Mouse (Mus musculus): Measurements from ENCODE around the gene Gclc. TPM values are rescaled to one million over a fixed set of nuclear protein-coding genes. Genes with fewer than 3 reads are reported as not detected.

Gene Gclc
- total and polyA plus RNA-seq, 3 experiments, result 20.4 to 84.8 (median 35.7) TPM

GRCm38 (mm10) chr9:77770909-77771308 is 16.6 kb downstream of the Gclc start:
- Histone ChIP-seq H3K9me3 (replicated peaks; ENCODE audit: low read length) (no peaks in the 10 kb centered on the region), H3K36me3 (replicated peaks in 1 of 2; ENCODE audit: control insufficient read depth in 1 of 2, insufficient read depth in 1 of 2, low read length in 1 of 2) (peaks cover 16 to 83% of the 10 kb centered on the region in 2 experiments), H3K4me2 (ENCODE audit: insufficient read depth, low read depth, poor library complexity, severe bottlenecking) (no peak overlapping the region), H3K79me2 (replicated peaks; ENCODE audit: control insufficient read depth, extremely low read depth, insufficient read depth, poor library complexity, severe bottlenecking) (0 out of 2 replicates have a peak, but pooled peaks cover 3% of the 10 kb centered on the region), H3K4me1 (ENCODE audit: control insufficient read depth in 1 of 2, insufficient read depth in 2 of 2) (no peaks in the 10 kb centered on the region), H3K9ac (ENCODE audit: insufficient read depth, low read depth) (no peak overlapping the region), H3K27ac (ENCODE audit: insufficient read depth, low read depth) (no peak overlapping the region), H3K27me3 (replicated peaks) (no peaks in the 10 kb centered on the region), H3K4me3 (replicated peaks in 1 of 3; ENCODE audit: low read depth in 2 of 3, low read length in 2 of 3, poor library complexity in 1 of 3) (no peak overlapping the region)
- dilution Hi-C loops (cut with MboI; ENCODE audit: extremely low pct_ligation_motif_present, extremely low pct_unique_long_range_greater_than_20kb, low sequenced_read_pairs), result no loop called here
- in situ Hi-C loops (cut with MboI; ENCODE audit: low pct_ligation_motif_present, low pct_unique_long_range_greater_than_20kb, low sequenced_read_pairs), result loop anchor here (10.0 kb wide), 1 partner anchor 76 kb away; no protein-coding TSS in a partner anchor
- DNase-seq (ENCODE audit: extremely low read depth), result no peak
- TF ChIP-seq MAX (IDR thresholded peaks at IDR 0.05; ENCODE audit: low read length), result no peak
- TF ChIP-seq ZNF384 (IDR thresholded peaks at IDR 0.05; ENCODE audit: low read depth, low read length), result no peak
- TF ChIP-seq CTCF (conservative IDR thresholded peaks at IDR 0.05 in 1 of 2, IDR thresholded peaks at IDR 0.05 in 1 of 2; ENCODE audit: low read depth in 2 of 2, low read length in 2 of 2), result no peak
- TF ChIP-seq IRF4 (IDR thresholded peaks at IDR 0.05; ENCODE audit: low read depth, low read length), result no peak
- TF ChIP-seq POLR2AphosphoS2 (IDR thresholded peaks at IDR 0.05; ENCODE audit: low read depth, low read length), result no peak
- TF ChIP-seq KAT2A (IDR thresholded peaks at IDR 0.05; ENCODE audit: insufficient replicate concordance, low read length), result no peak
- no peak for TF ChIP-seq EP300 (IDR thresholded peaks at IDR 0.05; ENCODE audit: low read length)
- no peak for TF ChIP-seq E2F4 (IDR thresholded peaks at IDR 0.05; ENCODE audit: insufficient replicate concordance, low read depth, low read length)
- no peak for TF ChIP-seq SIN3A (IDR thresholded peaks at IDR 0.05; ENCODE audit: low read length)
- no peak for TF ChIP-seq POLR2A (IDR thresholded peaks at IDR 0.05; ENCODE audit: low read depth, low read length)
- TF ChIP-seq ELF1 (IDR thresholded peaks at IDR 0.05; ENCODE audit: low read depth, low read length), result no peak
- no peak for TF ChIP-seq RCOR1 (conservative IDR thresholded peaks at IDR 0.05; ENCODE audit: low read depth, low read length)
- TF ChIP-seq USF1 (IDR thresholded peaks at IDR 0.05; ENCODE audit: low read depth, low read length), result no peak
- TF ChIP-seq TBP (conservative IDR thresholded peaks at IDR 0.05; ENCODE audit: low read depth, low read length), result no peak
- TF ChIP-seq HCFC1 (IDR thresholded peaks at IDR 0.05; ENCODE audit: low read depth, low read length), result no peak
- no peak for TF ChIP-seq MAZ (IDR thresholded peaks at IDR 0.05; ENCODE audit: low read depth, low read length)
- no peak for TF ChIP-seq ZC3H11A (IDR thresholded peaks at IDR 0.05; ENCODE audit: low read depth, low read length)
- TF ChIP-seq ZKSCAN1 (IDR thresholded peaks at IDR 0.05; ENCODE audit: borderline replicate concordance, low read depth, low read length), result no peak

GRCm38 (mm10) chr9:77771330-77771729 is 17.0 kb downstream of the Gclc start:
- no peak overlapping the region for H3K4me3 ChIP-seq (replicated peaks in 1 of 3; ENCODE audit: low read depth in 2 of 3, low read length in 2 of 3, poor library complexity in 1 of 3)
- in situ Hi-C loops (cut with MboI; ENCODE audit: low pct_ligation_motif_present, low pct_unique_long_range_greater_than_20kb, low sequenced_read_pairs) (loop anchor here (10.0 kb wide), 1 partner anchor 77 kb away; no protein-coding TSS in a partner anchor), dilution Hi-C loops (cut with MboI; ENCODE audit: extremely low pct_ligation_motif_present, extremely low pct_unique_long_range_greater_than_20kb, low sequenced_read_pairs) (no loop called here)
- H3K36me3 ChIP-seq (replicated peaks in 1 of 2; ENCODE audit: control insufficient read depth in 1 of 2, insufficient read depth in 1 of 2, low read length in 1 of 2), result peaks cover 16 to 83% of the 10 kb centered on the region in 2 experiments
- TF ChIP-seq TBP (conservative IDR thresholded peaks at IDR 0.05; ENCODE audit: low read depth, low read length) (no peak), ETS1 (conservative IDR thresholded peaks at IDR 0.05; ENCODE audit: low read depth, low read length) (no peak), MXI1 (IDR thresholded peaks at IDR 0.05; ENCODE audit: low read depth, low read length) (no peak), ZMIZ1 (IDR thresholded peaks at IDR 0.05; ENCODE audit: low read depth, low read length) (no peak), KAT2A (IDR thresholded peaks at IDR 0.05; ENCODE audit: insufficient replicate concordance, low read length) (no peak), POLR2AphosphoS2 (IDR thresholded peaks at IDR 0.05; ENCODE audit: low read depth, low read length) (no peak), NELFE (IDR thresholded peaks at IDR 0.05; ENCODE audit: low read depth, low read length) (no peak), UBTF (IDR thresholded peaks at IDR 0.05; ENCODE audit: low read depth, low read length) (no peak), USF2 (conservative IDR thresholded peaks at IDR 0.05; ENCODE audit: low read depth, low read length) (no peak), MYC (IDR thresholded peaks at IDR 0.05; ENCODE audit: low read depth, low read length) (no peak), MAZ (IDR thresholded peaks at IDR 0.05; ENCODE audit: low read depth, low read length) (no peak), E2F4 (IDR thresholded peaks at IDR 0.05; ENCODE audit: insufficient replicate concordance, low read depth, low read length) (no peak), ZC3H11A (IDR thresholded peaks at IDR 0.05; ENCODE audit: low read depth, low read length) (no peak), PAX5 (IDR thresholded peaks at IDR 0.05; ENCODE audit: low read length) (no peak), EP300 (IDR thresholded peaks at IDR 0.05; ENCODE audit: low read length) (no peak), RCOR1 (conservative IDR thresholded peaks at IDR 0.05; ENCODE audit: low read depth, low read length) (no peak)
- H3K27me3 ChIP-seq (replicated peaks), result no peaks in the 10 kb centered on the region
- no peaks in the 10 kb centered on the region for H3K9me3 ChIP-seq (replicated peaks; ENCODE audit: low read length)
- H3K27ac ChIP-seq (ENCODE audit: insufficient read depth, low read depth), result no peak overlapping the region
- no peak overlapping the region for H3K9ac ChIP-seq (ENCODE audit: insufficient read depth, low read depth)
- 0 out of 2 replicates have a peak, but pooled peaks cover 3% of the 10 kb centered on the region for H3K79me2 ChIP-seq (replicated peaks; ENCODE audit: control insufficient read depth, extremely low read depth, insufficient read depth, poor library complexity, severe bottlenecking)
- no peak overlapping the region for H3K4me2 ChIP-seq (ENCODE audit: insufficient read depth, low read depth, poor library complexity, severe bottlenecking)
- DNase-seq (ENCODE audit: extremely low read depth), result no peak
- H3K4me1 ChIP-seq (ENCODE audit: control insufficient read depth in 1 of 2, insufficient read depth in 2 of 2), result no peaks in the 10 kb centered on the region
